Mouse (Mus musculus) kidney, adult 2 months (tissue): Measurements from ENCODE around the gene Lrtm2.

Experiments used
- CTCF ChIP-seq: fragments of 200-500 bp; conservative IDR thresholded peaks from 2 replicates; pipeline ENCODE4 v1.5.1; 2011; ENCODE audit warnings: low read depth, mild to moderate bottlenecking, control low read depth, low read length, moderate library complexity, mixed read lengths; ENCODE audit not compliant: insufficient read depth, insufficient read length
- POLR2A ChIP-seq: fragments of 200-500 bp; IDR thresholded peaks from one replicate; pipeline ENCODE4 v1.6.1; 2011; ENCODE audit warnings: low read depth, low read length, control low read depth

GRCm38 (mm10) chr6:119329936-119330335 lies 630 bp downstream of the Lrtm2 start:
- no peak for TF ChIP-seq CTCF
- TF ChIP-seq POLR2A: no peak
